Mouse (Mus musculus): Measurements from ENCODE around the gene Gm9817. TPM values are rescaled to one million over a fixed set of nuclear protein-coding genes. Genes with fewer than 3 reads are reported as not detected.

The Gm9817 gene
- polyA plus RNA-seq, 1 experiment from 2014 or later, result not detected

DNA sequence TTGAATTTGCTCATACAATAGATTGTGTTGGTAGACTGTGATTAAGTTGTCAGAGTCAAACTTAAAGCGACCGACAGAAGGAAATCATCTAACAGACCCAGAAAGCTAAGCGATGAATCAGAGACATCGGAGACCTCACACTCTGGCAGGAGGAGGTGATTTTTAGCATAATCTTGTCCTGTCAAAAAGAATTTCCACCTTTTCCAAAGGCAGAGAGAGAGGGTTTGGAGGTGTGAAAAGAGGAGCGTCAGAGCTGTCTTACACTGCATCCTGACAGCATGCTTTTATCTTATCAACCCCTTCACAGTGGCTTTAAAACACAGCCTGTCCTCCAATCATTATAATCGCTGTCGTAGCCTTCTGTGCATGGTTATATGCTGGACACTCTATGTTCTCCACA, 25.7 kb upstream of the Gm9817 start:
- H3K4me2 ChIP-seq (replicated peaks), result no peak overlapping the region
- H3K4me1 ChIP-seq (replicated peaks), result no peaks in the 10 kb centered on the region
- WGBS, result 79% methylated on average over 7 of the region's 7 CpGs
- ATAC-seq, result no peak
- H3K27ac ChIP-seq, result no peak overlapping the region
- no peak overlapping the region for H3K9ac ChIP-seq (replicated peaks)
- H3K36me3 ChIP-seq, result no peaks in the 10 kb centered on the region
- no peak overlapping the region for H3K4me3 ChIP-seq (replicated peaks)
- no peaks in the 10 kb centered on the region for H3K9me3 ChIP-seq
- no peaks in the 10 kb centered on the region for H3K27me3 ChIP-seq

GRCm38 (mm10) chr13:45053843-45054242, 24.6 kb upstream of the Gm9817 start:
- H3K4me3 ChIP-seq (replicated peaks), result no peak overlapping the region
- H3K36me3 ChIP-seq, result no peaks in the 10 kb centered on the region
- ATAC-seq, result no peak
- 86% methylated on average over 3 of the region's 3 CpGs for WGBS
- no peak overlapping the region for H3K9ac ChIP-seq (replicated peaks)
- H3K4me2 ChIP-seq (replicated peaks), result no peak overlapping the region
- H3K9me3 ChIP-seq, result no peaks in the 10 kb centered on the region
- H3K4me1 ChIP-seq (replicated peaks), result no peaks in the 10 kb centered on the region
- no peaks in the 10 kb centered on the region for H3K27me3 ChIP-seq
- no peak overlapping the region for H3K27ac ChIP-seq

- Histone ChIP-seq H3K4me1 (replicated peaks) (no peaks in the 10 kb centered on the region), H3K4me3 (replicated peaks) (no peak overlapping the region), H3K4me2 (replicated peaks) (no peak overlapping the region), H3K9me3 (no peaks in the 10 kb centered on the region), H3K27me3 (no peaks in the 10 kb centered on the region), H3K27ac (no peak overlapping the region), H3K36me3 (no peaks in the 10 kb centered on the region), H3K9ac (replicated peaks) (no peak overlapping the region)
- WGBS, result 85% methylated on average over 17 of the region's 17 CpGs
- no peak for ATAC-seq
Observed at GRCm38 (mm10) chr13:45059206-45059605, 19.3 kb upstream of the Gm9817 start.

DNA sequence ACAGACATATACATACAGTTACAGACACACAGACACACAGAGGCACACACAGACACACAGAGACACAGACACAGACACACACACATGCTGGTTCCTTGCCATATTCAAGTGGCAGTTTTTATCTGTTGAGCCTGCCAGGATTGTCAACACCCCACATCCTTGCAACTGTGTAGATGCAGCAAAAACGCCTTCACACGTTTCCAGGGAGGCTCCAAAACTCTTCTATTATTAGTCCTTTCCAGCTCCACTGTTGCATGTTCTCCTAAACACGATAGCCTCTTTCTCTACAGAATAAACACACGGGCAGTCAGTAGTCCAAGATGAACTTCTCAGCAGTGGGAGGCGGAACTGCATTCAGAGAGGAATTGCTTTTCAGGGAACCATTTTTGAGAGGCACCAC, 15.3 kb upstream of the Gm9817 start:
- no peak overlapping the region for H3K4me3 ChIP-seq (replicated peaks)
- 87% methylated on average over 5 of the region's 5 CpGs for WGBS

DNA sequence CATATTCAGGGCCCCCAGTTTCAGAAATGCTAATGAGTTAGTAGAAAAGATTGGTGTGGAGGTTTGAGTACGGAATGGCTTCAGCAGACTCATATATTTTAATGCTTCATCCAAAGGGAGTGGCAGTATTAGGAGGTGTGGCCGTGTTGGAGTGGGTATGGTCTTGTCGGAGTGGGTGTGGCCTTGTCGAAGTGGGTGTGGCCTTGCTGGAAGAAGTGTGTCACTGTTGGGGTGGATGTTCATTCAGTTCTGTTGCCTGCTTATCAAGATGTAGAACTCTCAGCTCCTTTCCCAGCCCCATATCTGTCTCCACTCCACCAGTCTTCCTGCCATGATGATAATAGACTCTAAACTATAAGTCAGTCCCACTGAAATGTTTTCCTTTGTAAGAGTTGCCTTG, 13.5 kb upstream of the Gm9817 start:
- WGBS, result 95% methylated on average over 4 of the region's 4 CpGs
- ATAC-seq, result no peak
- Histone ChIP-seq H3K4me2 (replicated peaks) (no peak overlapping the region), H3K27ac (no peak overlapping the region), H3K9me3 (no peaks in the 10 kb centered on the region), H3K9ac (replicated peaks) (no peak overlapping the region), H3K4me3 (replicated peaks) (no peak overlapping the region), H3K4me1 (replicated peaks) (no peaks in the 10 kb centered on the region), H3K36me3 (no peaks in the 10 kb centered on the region), H3K27me3 (no peaks in the 10 kb centered on the region)

More for the DNA sequence above, 15.3 kb upstream of the Gm9817 start:
- Histone ChIP-seq H3K4me1 (replicated peaks) (no peaks in the 10 kb centered on the region), H3K4me2 (replicated peaks) (no peak overlapping the region), H3K9me3 (no peaks in the 10 kb centered on the region), H3K27me3 (no peaks in the 10 kb centered on the region), H3K9ac (replicated peaks) (no peak overlapping the region), H3K27ac (no peak overlapping the region), H3K36me3 (no peaks in the 10 kb centered on the region)
- no peak for ATAC-seq

- no peak for ATAC-seq
- WGBS, result 87% methylated on average over 6 of the region's 6 CpGs
- H3K4me2 ChIP-seq (replicated peaks), result no peak overlapping the region
Observed at GRCm38 (mm10) chr13:45070366-45070765, 8.1 kb upstream of the Gm9817 start.

DNA sequence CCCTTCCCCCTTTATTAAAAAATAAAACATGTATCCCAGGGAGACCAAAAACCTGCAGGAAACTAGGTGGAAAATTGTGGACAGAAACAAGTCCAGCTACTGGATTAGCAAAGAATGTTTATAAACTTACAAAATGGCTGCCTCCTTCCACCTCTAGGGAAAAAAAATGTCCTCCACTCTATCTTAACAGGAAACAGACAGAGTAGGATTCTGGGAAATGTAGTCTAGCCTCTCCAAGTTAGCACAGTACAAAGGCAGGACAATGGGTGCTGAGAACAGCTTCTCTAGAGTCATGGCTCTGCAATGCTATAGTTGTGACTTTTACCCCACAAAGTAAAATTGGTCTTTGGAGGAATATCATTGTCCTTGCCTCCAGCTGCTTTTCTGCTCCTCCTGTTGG, 3.5 kb upstream of the Gm9817 start:
- H3K9me3 ChIP-seq, result no peaks in the 10 kb centered on the region
- no peak for ATAC-seq
- H3K4me3 ChIP-seq (replicated peaks), result no peak overlapping the region
- H3K27me3 ChIP-seq, result peaks cover 5% of the 10 kb centered on the region; the same call in 1 of the 2 replicates
- H3K9ac ChIP-seq (replicated peaks), result no peak overlapping the region
- H3K4me1 ChIP-seq (replicated peaks), result peaks cover 5% of the 10 kb centered on the region
- H3K27ac ChIP-seq, result no peak overlapping the region
- H3K36me3 ChIP-seq, result no peaks in the 10 kb centered on the region
- no peak overlapping the region for H3K4me2 ChIP-seq (replicated peaks)

More at GRCm38 (mm10) chr13:45070366-45070765, 8.1 kb upstream of the Gm9817 start:
- no peaks in the 10 kb centered on the region for H3K9me3 ChIP-seq
- no peak overlapping the region for H3K9ac ChIP-seq (replicated peaks)
- no peaks in the 10 kb centered on the region for H3K27me3 ChIP-seq
- H3K4me3 ChIP-seq (replicated peaks), result no peak overlapping the region
- H3K36me3 ChIP-seq, result no peaks in the 10 kb centered on the region
- H3K4me1 ChIP-seq (replicated peaks), result peaks cover 5% of the 10 kb centered on the region
- H3K27ac ChIP-seq, result no peak overlapping the region

DNA sequence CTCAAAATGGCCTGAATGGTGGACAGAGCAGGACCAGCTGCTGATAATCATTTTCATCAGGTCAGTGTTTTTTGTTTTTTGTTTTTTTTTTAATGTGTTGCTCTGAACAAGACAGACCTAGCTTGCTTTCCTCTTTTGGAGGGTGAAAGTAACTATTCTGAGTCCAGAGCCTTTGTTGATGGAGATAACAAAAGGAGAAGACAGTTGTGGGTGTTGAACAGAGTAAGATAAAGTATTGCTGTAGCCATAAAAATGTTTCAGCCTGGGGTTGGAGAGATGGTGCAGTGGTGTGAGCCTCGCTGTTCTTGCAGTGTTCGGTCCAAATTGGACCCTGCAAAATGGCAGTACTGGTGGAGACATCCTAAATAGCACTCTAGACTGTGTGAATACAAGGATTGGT, 2.8 kb upstream of the Gm9817 start:
- H3K36me3 ChIP-seq, result no peaks in the 10 kb centered on the region
- H3K9ac ChIP-seq (replicated peaks), result no peak overlapping the region
- WGBS, result 98% methylated on average over 2 of the region's 2 CpGs
- no peak overlapping the region for H3K4me3 ChIP-seq (replicated peaks)
- H3K4me1 ChIP-seq (replicated peaks), result peaks cover 5% of the 10 kb centered on the region
- H3K9me3 ChIP-seq, result no peaks in the 10 kb centered on the region
- no peak overlapping the region for H3K4me2 ChIP-seq (replicated peaks)
- no peak for ATAC-seq
- no peak overlapping the region for H3K27ac ChIP-seq
- peaks cover 5% of the 10 kb centered on the region; the same call in 1 of the 2 replicates for H3K27me3 ChIP-seq

DNA sequence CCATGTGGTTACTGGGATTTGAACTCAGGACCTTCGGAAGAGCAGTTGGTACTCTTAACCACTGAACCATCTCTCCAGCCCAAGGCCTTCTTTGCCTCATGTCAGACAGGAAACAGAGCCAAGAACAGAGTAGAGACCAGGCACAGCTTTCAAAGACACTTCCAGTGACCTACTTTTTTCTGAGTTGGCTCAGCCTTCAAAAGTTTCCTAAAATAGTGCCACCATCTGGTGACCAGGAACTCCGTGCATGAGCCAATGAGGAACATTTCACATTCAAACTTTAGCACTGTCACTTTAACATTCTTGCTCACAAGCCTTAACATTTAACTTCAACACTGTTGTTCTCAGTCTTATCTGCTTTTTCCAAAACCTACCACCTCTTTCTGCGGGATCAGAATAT, 2.3 kb downstream of the Gm9817 start:
- H3K4me3 ChIP-seq (replicated peaks), result no peak overlapping the region
- H3K27ac ChIP-seq, result no peak overlapping the region
- no peak for ATAC-seq
- no peaks in the 10 kb centered on the region for H3K36me3 ChIP-seq
- 98% methylated on average over 3 of the region's 3 CpGs for WGBS
- H3K4me2 ChIP-seq (replicated peaks), result no peak overlapping the region
- H3K9me3 ChIP-seq, result no peaks in the 10 kb centered on the region
- H3K4me1 ChIP-seq (replicated peaks), result peaks cover 4% of the 10 kb centered on the region; the same call in 1 of the 2 replicates
- H3K9ac ChIP-seq (replicated peaks), result no peak overlapping the region
- H3K27me3 ChIP-seq, result peaks cover 5% of the 10 kb centered on the region; the same call in 1 of the 2 replicates

- Histone ChIP-seq H3K36me3 (no peaks in the 10 kb centered on the region), H3K4me3 (replicated peaks) (no peak overlapping the region), H3K9me3 (no peaks in the 10 kb centered on the region), H3K27me3 (peaks cover 5% of the 10 kb centered on the region; the same call in 1 of the 2 replicates), H3K27ac (no peak overlapping the region), H3K9ac (replicated peaks) (no peak overlapping the region), H3K4me1 (replicated peaks) (peaks cover 4% of the 10 kb centered on the region; the same call in 1 of the 2 replicates), H3K4me2 (replicated peaks) (no peak overlapping the region)
- ATAC-seq, result no peak
- 49% methylated on average over 5 of the region's 5 CpGs for WGBS
Observed at GRCm38 (mm10) chr13:45083696-45084095, 5.2 kb downstream of the Gm9817 start.

GRCm38 (mm10) chr13:45088796-45089221, 10.3 kb downstream of the Gm9817 start:
- 56% methylated on average over 2 of the region's 2 CpGs for WGBS
- no peak overlapping the region for H3K27ac ChIP-seq
- H3K36me3 ChIP-seq, result no peaks in the 10 kb centered on the region
- H3K4me3 ChIP-seq (replicated peaks), result no peak overlapping the region
- peaks cover 1% of the 10 kb centered on the region; the same call in 1 of the 2 replicates for H3K4me1 ChIP-seq (replicated peaks)
- H3K9ac ChIP-seq (replicated peaks), result no peak overlapping the region
- H3K27me3 ChIP-seq, result no peaks in the 10 kb centered on the region
- no peak for ATAC-seq
- H3K4me2 ChIP-seq (replicated peaks), result no peak overlapping the region
- H3K9me3 ChIP-seq, result no peaks in the 10 kb centered on the region

- ATAC-seq, result no peak
- Histone ChIP-seq H3K36me3 (no peaks in the 10 kb centered on the region), H3K4me3 (replicated peaks) (no peak overlapping the region), H3K4me1 (replicated peaks) (no peaks in the 10 kb centered on the region), H3K4me2 (replicated peaks) (no peak overlapping the region), H3K9me3 (no peaks in the 10 kb centered on the region), H3K27me3 (no peaks in the 10 kb centered on the region), H3K27ac (no peak overlapping the region), H3K9ac (replicated peaks) (no peak overlapping the region)
- 86% methylated on average over 13 of the region's 13 CpGs for WGBS
Observed at GRCm38 (mm10) chr13:45089846-45090245, 11.4 kb downstream of the Gm9817 start.

- no peak overlapping the region for H3K4me2 ChIP-seq (replicated peaks)
- WGBS, result 91% methylated on average over 4 of the region's 4 CpGs
- H3K4me1 ChIP-seq (replicated peaks), result no peaks in the 10 kb centered on the region
- no peak overlapping the region for H3K4me3 ChIP-seq (replicated peaks)
- no peak overlapping the region for H3K9ac ChIP-seq (replicated peaks)
- H3K9me3 ChIP-seq, result no peaks in the 10 kb centered on the region
- no peaks in the 10 kb centered on the region for H3K27me3 ChIP-seq
- H3K36me3 ChIP-seq, result no peaks in the 10 kb centered on the region
- H3K27ac ChIP-seq, result no peak overlapping the region
- no peak for ATAC-seq
Observed at GRCm38 (mm10) chr13:45092816-45093215, 14.3 kb downstream of the Gm9817 start.

Measured in midbrain, embryonic 13.5 days (tissue).